Mouse (Mus musculus) limb, embryonic 13.5 days (tissue): ENCODE results near the gene Bloc1s6. TPM values are rescaled to one million over a fixed set of nuclear protein-coding genes. Genes with fewer than 3 reads are reported as not detected.

Experiments used
- ATAC-seq: fragments of 200-750 bp; cut with Nextera tagmentation; 2 replicates; pipeline ENCODE4 v1.8.0; 2017; ENCODE audit warnings: low read depth, moderate number of reproducible peaks, moderate TSS enrichment; ENCODE audit not compliant: low FRiP score
- H3K27ac ChIP-seq: fragments of 300-500 bp; sonication (generic); 2 replicates; pipeline ENCODE4 v1.5.1; 2015; ENCODE audit warnings: inconsistent platforms, mild to moderate bottlenecking, moderate library complexity
- H3K27me3 ChIP-seq: fragments of 300-500 bp; sonication (generic); 2 replicates; pipeline ENCODE4 v1.6.1; 2015; ENCODE audit warnings: mild to moderate bottlenecking, inconsistent platforms
- H3K36me3 ChIP-seq: fragments of 300-500 bp; sonication (generic); 2 replicates; pipeline ENCODE4 v1.6.1; 2015; ENCODE audit warnings: inconsistent platforms, mild to moderate bottlenecking, moderate library complexity
- H3K4me1 ChIP-seq: fragments of 300-500 bp; sonication (generic); 2 replicates; pipeline ENCODE4 v1.6.1; 2015; ENCODE audit warnings: inconsistent platforms
- H3K4me2 ChIP-seq: fragments of 300-500 bp; sonication (generic); replicated peaks from 2 replicates; pipeline ENCODE4 v1.6.1; 2015; ENCODE audit warnings: inconsistent platforms, mild to moderate bottlenecking, moderate library complexity
- H3K4me3 ChIP-seq: fragments of 300-500 bp; sonication (generic); 2 replicates; pipeline ENCODE4 v1.5.1; 2015; ENCODE audit warnings: moderate library complexity, mild to moderate bottlenecking, inconsistent platforms
- H3K9ac ChIP-seq: fragments of 300-500 bp; sonication (generic); 2 replicates; pipeline ENCODE4 v1.6.1; 2015; ENCODE audit warnings: mild to moderate bottlenecking, inconsistent platforms
- H3K9me3 ChIP-seq: fragments of 300-500 bp; sonication (generic); 2 replicates; pipeline ENCODE4 v1.6.1; 2016; ENCODE audit warnings: inconsistent platforms
- WGBS: fragments of 180-500 bp; shearing (Covaris S2); methylation state at CpG from one replicate; pipeline ENCODE4 v1.1.7; 2015; 5-methylcytosine and 5-hydroxymethylcytosine counted together
- polyA plus RNA-seq: library from polyadenylated mRNA; unstranded; fragments of >200 nt; fragmentation: Nextera tagmentation; extraction: Ambion mirVana; gene quantifications from 2 replicates; pipeline ENCODE4 v1.2.1, GENCODE M21; 2015

The Bloc1s6 gene
- polyA plus RNA-seq, 1 experiment from 2014 or later = 57.6 TPM

- no peaks in the 10 kb centered on the region for H3K36me3 ChIP-seq
- ATAC-seq = no peak
- H3K4me2 ChIP-seq = peak overlapping the region; percentile 86
- H3K4me1 ChIP-seq = peaks cover 8% of the 10 kb centered on the region
- 25% methylated on average over 3 of the region's 3 CpGs for WGBS
- H3K4me3 ChIP-seq = peak overlapping the region; percentile 46
- peak overlapping the region; percentile 70 for H3K9ac ChIP-seq
- H3K27me3 ChIP-seq = peaks cover 48% of the 10 kb centered on the region
- no peaks in the 10 kb centered on the region for H3K9me3 ChIP-seq
- H3K27ac ChIP-seq = no peak overlapping the region
These were observed 27.5 kb downstream of the Bloc1s6 start for GRCm38 (mm10) chr2:122765794-122766145.

- Histone ChIP-seq H3K4me3 (no peak overlapping the region), H3K4me1 (no peaks in the 10 kb centered on the region), H3K9me3 (no peaks in the 10 kb centered on the region), H3K36me3 (no peaks in the 10 kb centered on the region), H3K27me3 (peaks cover 12% of the 10 kb centered on the region), H3K27ac (no peak overlapping the region), H3K9ac (no peak overlapping the region), H3K4me2 (no peak overlapping the region)
- no peak for ATAC-seq
- 92% methylated on average over 2 of the region's 2 CpGs for WGBS
These were observed 32.7 kb downstream of the Bloc1s6 start for GRCm38 (mm10) chr2:122771002-122771401.

GRCm38 (mm10) chr2:122772899-122773298 lies 34.6 kb downstream of the Bloc1s6 start:
- Histone ChIP-seq H3K4me2 (no peak overlapping the region), H3K27ac (no peak overlapping the region), H3K27me3 (no peaks in the 10 kb centered on the region), H3K9ac (no peak overlapping the region), H3K4me1 (no peaks in the 10 kb centered on the region), H3K4me3 (no peak overlapping the region), H3K36me3 (no peaks in the 10 kb centered on the region), H3K9me3 (no peaks in the 10 kb centered on the region)
- no peak for ATAC-seq
- WGBS = 86% methylated on average over 1 of the region's 1 CpGs

GRCm38 (mm10) chr2:122775491-122775890 lies 37.2 kb downstream of the Bloc1s6 start:
- H3K4me1 ChIP-seq = no peaks in the 10 kb centered on the region
- no peak overlapping the region for H3K4me2 ChIP-seq
- H3K36me3 ChIP-seq = no peaks in the 10 kb centered on the region
- H3K27ac ChIP-seq = no peak overlapping the region
- WGBS = 82% methylated on average over 1 of the region's 1 CpGs
- H3K27me3 ChIP-seq = no peaks in the 10 kb centered on the region
- H3K9ac ChIP-seq = no peak overlapping the region
- ATAC-seq = no peak
- no peaks in the 10 kb centered on the region for H3K9me3 ChIP-seq
- no peak overlapping the region for H3K4me3 ChIP-seq

GRCm38 (mm10) chr2:122776823-122777222 lies 38.5 kb downstream of the Bloc1s6 start:
- Histone ChIP-seq H3K27ac (no peak overlapping the region), H3K36me3 (no peaks in the 10 kb centered on the region), H3K9ac (no peak overlapping the region), H3K4me2 (no peak overlapping the region), H3K9me3 (no peaks in the 10 kb centered on the region), H3K4me3 (no peak overlapping the region), H3K27me3 (no peaks in the 10 kb centered on the region), H3K4me1 (no peaks in the 10 kb centered on the region)
- WGBS = 77% methylated on average over 2 of the region's 2 CpGs
- ATAC-seq = no peak

GRCm38 (mm10) chr2:122779967-122780366 lies 41.7 kb downstream of the Bloc1s6 start:
- Histone ChIP-seq H3K9ac (no peak overlapping the region), H3K27ac (no peak overlapping the region), H3K4me3 (no peak overlapping the region), H3K36me3 (no peaks in the 10 kb centered on the region), H3K27me3 (no peaks in the 10 kb centered on the region), H3K4me2 (no peak overlapping the region), H3K4me1 (no peaks in the 10 kb centered on the region), H3K9me3 (no peaks in the 10 kb centered on the region)
- WGBS = 50% methylated on average over 5 of the region's 5 CpGs
- ATAC-seq = no peak

GRCm38 (mm10) chr2:122780447-122780846 lies 42.1 kb downstream of the Bloc1s6 start:
- 37% methylated on average over 3 of the region's 3 CpGs for WGBS
- H3K36me3 ChIP-seq = no peaks in the 10 kb centered on the region
- no peak overlapping the region for H3K4me3 ChIP-seq
- H3K4me1 ChIP-seq = no peaks in the 10 kb centered on the region
- H3K27me3 ChIP-seq = no peaks in the 10 kb centered on the region
- no peak overlapping the region for H3K9ac ChIP-seq
- no peak overlapping the region for H3K4me2 ChIP-seq
- no peak for ATAC-seq
- no peaks in the 10 kb centered on the region for H3K9me3 ChIP-seq
- no peak overlapping the region for H3K27ac ChIP-seq

GRCm38 (mm10) chr2:122781590-122782356 lies 43.5 kb downstream of the Bloc1s6 start:
- Histone ChIP-seq H3K27ac (no peak overlapping the region), H3K4me2 (no peak overlapping the region), H3K27me3 (no peaks in the 10 kb centered on the region), H3K36me3 (no peaks in the 10 kb centered on the region), H3K9me3 (no peaks in the 10 kb centered on the region), H3K4me3 (no peak overlapping the region), H3K4me1 (no peaks in the 10 kb centered on the region), H3K9ac (no peak overlapping the region)
- WGBS = 79% methylated on average over 8 of the region's 8 CpGs
- no peak for ATAC-seq

GRCm38 (mm10) chr2:122783730-122784129 lies 45.4 kb downstream of the Bloc1s6 start:
- H3K27ac ChIP-seq = no peak overlapping the region
- no peaks in the 10 kb centered on the region for H3K4me1 ChIP-seq
- no peak overlapping the region for H3K4me3 ChIP-seq
- H3K9me3 ChIP-seq = no peaks in the 10 kb centered on the region
- ATAC-seq = no peak
- WGBS = 86% methylated on average over 2 of the region's 2 CpGs
- no peak overlapping the region for H3K4me2 ChIP-seq
- no peak overlapping the region for H3K9ac ChIP-seq
- no peaks in the 10 kb centered on the region for H3K36me3 ChIP-seq
- no peaks in the 10 kb centered on the region for H3K27me3 ChIP-seq

- Histone ChIP-seq H3K9ac (no peak overlapping the region), H3K4me3 (no peak overlapping the region), H3K36me3 (no peaks in the 10 kb centered on the region), H3K9me3 (no peaks in the 10 kb centered on the region), H3K27ac (no peak overlapping the region), H3K27me3 (no peaks in the 10 kb centered on the region), H3K4me2 (no peak overlapping the region), H3K4me1 (no peaks in the 10 kb centered on the region)
- WGBS = 82% methylated on average over 3 of the region's 3 CpGs
- ATAC-seq = no peak
These were observed 46.4 kb downstream of the Bloc1s6 start for GRCm38 (mm10) chr2:122784701-122785100.

GRCm38 (mm10) chr2:122786167-122786566 lies 47.9 kb downstream of the Bloc1s6 start:
- no peak for ATAC-seq
- no peak overlapping the region for H3K27ac ChIP-seq
- H3K4me2 ChIP-seq = no peak overlapping the region
- no peaks in the 10 kb centered on the region for H3K9me3 ChIP-seq
- H3K9ac ChIP-seq = no peak overlapping the region
- H3K4me1 ChIP-seq = no peaks in the 10 kb centered on the region
- H3K36me3 ChIP-seq = no peaks in the 10 kb centered on the region
- WGBS = 78% methylated on average over 2 of the region's 2 CpGs
- no peak overlapping the region for H3K4me3 ChIP-seq
- H3K27me3 ChIP-seq = no peaks in the 10 kb centered on the region

- Histone ChIP-seq H3K4me3 (no peak overlapping the region), H3K9ac (no peak overlapping the region), H3K4me2 (no peak overlapping the region), H3K9me3 (no peaks in the 10 kb centered on the region), H3K4me1 (no peaks in the 10 kb centered on the region), H3K36me3 (no peaks in the 10 kb centered on the region), H3K27ac (no peak overlapping the region), H3K27me3 (no peaks in the 10 kb centered on the region)
- ATAC-seq = no peak
- WGBS = 75% methylated on average over 7 of the region's 7 CpGs
These were observed 51.0 kb downstream of the Bloc1s6 start for GRCm38 (mm10) chr2:122789311-122789710.

- Histone ChIP-seq H3K9me3 (no peaks in the 10 kb centered on the region), H3K9ac (no peak overlapping the region), H3K4me1 (no peaks in the 10 kb centered on the region), H3K4me3 (no peak overlapping the region), H3K27ac (no peak overlapping the region), H3K27me3 (no peaks in the 10 kb centered on the region), H3K4me2 (no peak overlapping the region), H3K36me3 (no peaks in the 10 kb centered on the region)
- 50% methylated on average over 6 of the region's 6 CpGs for WGBS
- ATAC-seq = no peak
These were observed 51.4 kb downstream of the Bloc1s6 start for GRCm38 (mm10) chr2:122789730-122790129.
